Mouse (Mus musculus) limb, embryonic 15.5 days (tissue): ENCODE data around the gene Mpo. TPM values are rescaled to one million over a fixed set of nuclear protein-coding genes. Genes with fewer than 3 reads are reported as not detected.
A peak's percentile ranks its signal among the peaks of the same experiment; 100 is the strongest.

Experiments
- ATAC-seq: fragments of 200-750 bp; cut with Nextera tagmentation; 2 replicates; pipeline ENCODE4 v1.8.0; 2017; ENCODE audit warnings: low read depth, moderate TSS enrichment; ENCODE audit not compliant: insufficient number of reproducible peaks, low FRiP score, low TSS enrichment
- H3K27ac ChIP-seq: fragments of 300-500 bp; sonication (generic); 2 replicates; pipeline ENCODE4 v1.5.1; 2015; ENCODE audit warnings: moderate library complexity, mild to moderate bottlenecking, inconsistent platforms
- H3K27me3 ChIP-seq: fragments of 300-500 bp; sonication (generic); 2 replicates; pipeline ENCODE4 v1.6.1; 2015; ENCODE audit warnings: inconsistent platforms
- H3K36me3 ChIP-seq: fragments of 300-500 bp; sonication (generic); 2 replicates; pipeline ENCODE4 v1.6.1; 2015; ENCODE audit warnings: inconsistent platforms
- H3K4me1 ChIP-seq: fragments of 300-500 bp; sonication (generic); 2 replicates; pipeline ENCODE4 v1.6.1; 2015; ENCODE audit warnings: inconsistent platforms
- H3K4me2 ChIP-seq: fragments of 300-500 bp; sonication (generic); 2 replicates; pipeline ENCODE4 v1.6.1; 2015; ENCODE audit warnings: mild to moderate bottlenecking, inconsistent platforms
- H3K4me3 ChIP-seq: fragments of 300-500 bp; sonication (generic); 2 replicates; pipeline ENCODE4 v1.5.1; 2015; ENCODE audit warnings: mild to moderate bottlenecking, inconsistent platforms
- H3K9ac ChIP-seq: fragments of 300-500 bp; sonication (generic); 2 replicates; pipeline ENCODE4 v1.6.1; 2015; ENCODE audit warnings: inconsistent platforms
- H3K9me3 ChIP-seq: fragments of 300-500 bp; sonication (generic); 2 replicates; pipeline ENCODE4 v1.6.1; 2016; ENCODE audit warnings: inconsistent platforms
- WGBS: fragments of 180-500 bp; shearing (Covaris S2); methylation state at CpG from one replicate; pipeline ENCODE4 v1.1.7; 2015; 5-methylcytosine and 5-hydroxymethylcytosine counted together
- polyA plus RNA-seq: library from polyadenylated mRNA; unstranded; fragments of >200 nt; fragmentation: Nextera tagmentation; extraction: Ambion mirVana; gene quantifications from 2 replicates; pipeline ENCODE4 v1.2.1, GENCODE M21; 2015

Gene Mpo
- polyA plus RNA-seq, 1 experiment from 2014 or later: 1.5 TPM

- H3K36me3 ChIP-seq: no peaks in the 10 kb centered on the region
- H3K4me3 ChIP-seq: no peak overlapping the region
- no peaks in the 10 kb centered on the region for H3K9me3 ChIP-seq
- H3K27ac ChIP-seq: no peak overlapping the region
- H3K4me2 ChIP-seq: no peak overlapping the region
- no peak for ATAC-seq
- no peak overlapping the region for H3K9ac ChIP-seq
- 73% methylated on average over 4 of the region's 4 CpGs for WGBS
- peaks cover 54% of the 10 kb centered on the region for H3K27me3 ChIP-seq
- peaks cover 9% of the 10 kb centered on the region for H3K4me1 ChIP-seq
These were observed 34.3 kb upstream of the Mpo start for GRCm38 (mm10) chr11:87758957-87759608.

- peaks cover 59% of the 10 kb centered on the region for H3K27me3 ChIP-seq
- H3K4me3 ChIP-seq: no peak overlapping the region
- H3K36me3 ChIP-seq: no peaks in the 10 kb centered on the region
- 5% methylated on average over 3 of the region's 3 CpGs for WGBS
- ATAC-seq: no peak
- H3K9me3 ChIP-seq: no peaks in the 10 kb centered on the region
- H3K27ac ChIP-seq: no peak overlapping the region
- H3K9ac ChIP-seq: no peak overlapping the region
- H3K4me1 ChIP-seq: peaks cover 14% of the 10 kb centered on the region
- H3K4me2 ChIP-seq: no peak overlapping the region
These were observed 33.8 kb upstream of the Mpo start for GRCm38 (mm10) chr11:87759609-87760005.

DNA sequence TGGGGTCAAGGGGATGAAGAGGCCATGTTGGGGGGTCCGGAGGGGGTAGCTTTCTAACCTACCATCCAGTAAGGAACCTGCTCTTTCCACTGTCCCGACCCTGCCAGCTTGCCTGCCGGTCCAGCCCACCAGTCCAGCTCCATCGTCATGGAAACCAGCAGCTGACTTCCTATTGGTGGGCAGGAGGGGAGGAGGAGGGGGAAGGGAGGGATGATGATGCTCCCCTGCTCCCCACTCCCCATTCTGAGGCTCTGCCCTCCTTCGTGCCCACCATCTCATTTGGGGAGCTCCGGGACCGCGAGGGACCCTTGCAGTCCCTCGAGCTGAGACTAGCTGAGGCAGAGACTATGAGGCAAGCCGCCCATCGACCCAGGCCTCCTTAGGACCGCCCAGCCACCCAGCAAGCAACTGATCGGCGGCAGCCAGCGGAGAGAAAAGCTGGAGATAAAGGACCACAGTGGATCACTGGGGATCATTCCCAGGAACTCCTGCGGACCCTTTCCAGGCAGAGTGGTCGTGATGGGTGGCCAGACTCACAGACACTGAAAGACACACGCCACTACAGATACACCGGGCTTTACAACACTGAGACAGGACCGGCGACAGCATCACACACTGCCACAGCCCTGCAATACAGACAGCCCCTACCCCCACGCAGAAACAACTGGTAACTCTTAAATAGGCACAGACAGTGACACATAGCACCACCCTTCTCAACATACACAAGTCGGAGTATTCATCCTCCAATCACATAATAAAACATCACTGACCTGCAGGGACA lies 32.9 kb upstream of the Mpo start, which contains the start of gene Tspoap1:
TSS of gene Tspoap1 (plus strand) at position 241 of the 781 bp plus-strand sequence.
- no peak within 1 kb of the TSS for H3K9ac ChIP-seq
- H3K4me2 ChIP-seq: no peak within 1 kb of the TSS
- WGBS: 9% methylated on average over 23 of the region's 23 CpGs
- H3K4me1 ChIP-seq: peaks cover 15% of the 10 kb centered on the region
- no peaks in the 10 kb centered on the region for H3K9me3 ChIP-seq
- H3K4me3 ChIP-seq: no peak within 1 kb of the TSS
- H3K27me3 ChIP-seq: peaks cover 68% of the 10 kb centered on the region
- no peak within 1 kb of the TSS for H3K27ac ChIP-seq
- ATAC-seq: no peak
- H3K36me3 ChIP-seq: no peaks in the 10 kb centered on the region

DNA sequence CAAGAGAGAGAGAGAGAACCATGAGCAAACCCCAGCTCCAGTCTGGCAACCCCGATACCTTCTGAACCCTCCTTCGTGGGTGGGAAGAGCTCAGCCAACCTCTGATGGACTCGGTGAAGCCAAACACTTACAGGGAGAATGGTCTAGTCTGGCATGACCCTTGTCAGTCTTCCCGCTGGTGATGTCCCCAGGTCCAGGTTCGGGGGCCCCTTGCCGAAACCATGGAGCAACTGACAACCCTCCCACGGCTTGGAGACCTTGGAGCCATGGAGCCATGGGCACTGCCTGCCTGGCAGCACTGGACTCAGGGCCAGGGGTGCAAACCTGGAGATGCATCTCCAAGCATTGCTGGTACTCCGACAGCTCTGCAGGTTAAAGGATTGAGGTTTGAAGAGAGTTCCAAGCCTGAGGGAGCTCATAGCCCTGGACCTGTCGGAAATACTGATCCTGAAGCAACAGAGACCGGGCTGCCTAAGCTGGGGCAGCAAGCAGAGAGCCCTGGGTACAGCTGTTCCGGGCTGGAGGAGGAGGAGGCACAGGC lies 32.1 kb upstream of the Mpo start:
- Histone ChIP-seq H3K4me3 (no peak overlapping the region), H3K9me3 (no peaks in the 10 kb centered on the region), H3K4me2 (no peak overlapping the region), H3K27ac (no peak overlapping the region), H3K4me1 (peaks cover 15% of the 10 kb centered on the region), H3K9ac (no peak overlapping the region), H3K36me3 (no peaks in the 10 kb centered on the region), H3K27me3 (peaks cover 76% of the 10 kb centered on the region)
- ATAC-seq: no peak
- WGBS: 62% methylated on average over 11 of the region's 11 CpGs

DNA sequence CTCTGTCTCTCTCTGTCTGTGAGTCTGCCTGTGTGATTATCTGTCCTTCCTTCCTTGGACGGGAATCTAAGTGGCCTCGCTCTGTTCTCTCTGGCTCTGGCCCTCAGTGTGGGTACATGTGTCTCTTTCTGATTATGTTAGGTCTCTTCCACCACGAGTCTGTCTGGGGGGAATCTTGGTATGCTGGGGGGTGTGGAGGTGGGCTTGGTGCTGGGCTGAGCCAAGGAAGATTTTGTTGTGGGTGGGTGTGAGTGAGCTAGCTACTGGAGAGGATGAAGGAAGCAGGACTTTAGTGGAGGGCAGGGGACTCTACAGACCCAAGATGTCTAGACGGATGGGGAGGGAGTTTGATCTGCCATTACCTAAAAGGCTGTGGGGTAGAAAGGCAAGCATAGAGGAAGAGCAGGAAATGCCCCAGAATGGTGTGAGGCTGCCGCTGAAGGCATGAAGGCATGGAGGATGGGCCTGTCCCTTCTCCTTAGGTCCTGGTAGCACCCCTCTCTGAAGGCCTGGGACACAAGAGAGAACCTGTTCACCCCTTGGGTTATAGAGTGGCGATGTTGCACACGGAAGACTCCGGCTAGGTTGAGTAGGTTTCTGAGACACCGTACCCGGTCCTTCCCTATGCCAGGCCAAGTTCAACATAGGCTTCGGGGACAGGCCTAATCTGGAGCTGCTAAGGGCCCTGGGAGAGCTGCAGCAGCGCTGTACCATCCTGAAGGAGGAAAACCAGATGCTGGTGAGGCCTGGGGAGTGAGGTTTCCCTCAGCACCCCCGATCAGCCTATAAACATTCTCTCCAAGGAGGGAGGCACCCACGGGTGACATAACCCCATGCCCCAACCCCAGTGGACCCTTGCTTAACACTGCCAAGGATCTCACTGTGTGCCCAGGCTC lies 31.3 kb upstream of the Mpo start:
- Histone ChIP-seq H3K4me1 (peaks cover 15% of the 10 kb centered on the region), H3K27ac (no peak overlapping the region), H3K27me3 (peaks cover 84% of the 10 kb centered on the region), H3K4me2 (no peak overlapping the region), H3K9me3 (no peaks in the 10 kb centered on the region), H3K9ac (no peak overlapping the region), H3K4me3 (no peak overlapping the region), H3K36me3 (no peaks in the 10 kb centered on the region)
- 77% methylated on average over 14 of the region's 14 CpGs for WGBS
- no peak for ATAC-seq

GRCm38 (mm10) chr11:87762702-87763385 lies 30.5 kb upstream of the Mpo start:
- ATAC-seq: no peak
- Histone ChIP-seq H3K4me3 (no peak overlapping the region), H3K36me3 (no peaks in the 10 kb centered on the region), H3K27me3 (peaks cover 91% of the 10 kb centered on the region), H3K4me1 (peaks cover 15% of the 10 kb centered on the region), H3K9ac (no peak overlapping the region), H3K27ac (no peak overlapping the region), H3K4me2 (peak overlapping the region; percentile 93; the same call in 1 of the 2 replicates), H3K9me3 (no peaks in the 10 kb centered on the region)
- 44% methylated on average over 12 of the region's 12 CpGs for WGBS

GRCm38 (mm10) chr11:87763511-87763987 lies 29.8 kb upstream of the Mpo start:
- peak overlapping the region; percentile 93 for H3K4me2 ChIP-seq
- peak overlapping the region; percentile 45 for H3K4me3 ChIP-seq
- H3K27me3 ChIP-seq: peaks cover 87% of the 10 kb centered on the region
- no peak overlapping the region for H3K27ac ChIP-seq
- no peaks in the 10 kb centered on the region for H3K9me3 ChIP-seq
- no peak overlapping the region for H3K9ac ChIP-seq
- WGBS: 1% methylated on average over 17 of the region's 17 CpGs
- no peaks in the 10 kb centered on the region for H3K36me3 ChIP-seq
- H3K4me1 ChIP-seq: peaks cover 15% of the 10 kb centered on the region
- no peak for ATAC-seq

GRCm38 (mm10) chr11:87763988-87764876 lies 29.1 kb upstream of the Mpo start:
- H3K9me3 ChIP-seq: no peaks in the 10 kb centered on the region
- WGBS: 1% methylated on average over 65 of the region's 65 CpGs
- H3K36me3 ChIP-seq: no peaks in the 10 kb centered on the region
- H3K4me2 ChIP-seq: peak overlapping the region; percentile 93
- peak overlapping the region; percentile 40 for H3K9ac ChIP-seq
- H3K27ac ChIP-seq: no peak overlapping the region
- peaks cover 86% of the 10 kb centered on the region for H3K27me3 ChIP-seq
- H3K4me1 ChIP-seq: peaks cover 15% of the 10 kb centered on the region
- peak overlapping the region; percentile 45 for H3K4me3 ChIP-seq
- no peak for ATAC-seq

DNA sequence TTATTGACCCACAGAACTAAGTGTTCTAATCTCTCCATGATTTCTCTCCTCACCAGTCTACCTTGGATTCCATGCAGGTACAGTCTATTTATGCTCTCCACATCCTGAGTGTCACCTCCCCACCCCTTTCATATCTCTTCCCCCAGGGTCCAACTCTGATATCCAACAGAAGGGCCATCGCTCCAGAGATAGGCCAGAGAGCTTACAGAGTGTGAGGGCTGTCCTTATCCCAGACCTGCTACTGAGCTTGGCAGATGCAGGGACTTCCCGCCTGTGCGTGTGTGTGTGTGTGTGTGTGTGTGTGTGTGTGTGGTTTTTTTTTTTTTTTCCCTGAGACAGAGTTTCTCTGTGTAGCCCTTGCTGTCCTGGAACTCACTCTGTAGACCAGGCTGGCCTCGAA lies 24.6 kb upstream of the Mpo start:
- Histone ChIP-seq H3K9me3 (no peaks in the 10 kb centered on the region), H3K27me3 (peaks cover 41% of the 10 kb centered on the region), H3K4me1 (peaks cover 9% of the 10 kb centered on the region), H3K27ac (no peak overlapping the region), H3K36me3 (no peaks in the 10 kb centered on the region), H3K4me2 (no peak overlapping the region), H3K4me3 (no peak overlapping the region), H3K9ac (no peak overlapping the region)
- ATAC-seq: no peak
- 87% methylated on average over 4 of the region's 4 CpGs for WGBS

GRCm38 (mm10) chr11:87770989-87771388 lies 22.4 kb upstream of the Mpo start:
- Histone ChIP-seq H3K4me2 (no peak overlapping the region), H3K9me3 (no peaks in the 10 kb centered on the region), H3K36me3 (no peaks in the 10 kb centered on the region), H3K4me3 (no peak overlapping the region), H3K27ac (no peak overlapping the region), H3K27me3 (peaks cover 18% of the 10 kb centered on the region), H3K9ac (no peak overlapping the region), H3K4me1 (no peaks in the 10 kb centered on the region)
- 59% methylated on average over 3 of the region's 3 CpGs for WGBS
- ATAC-seq: no peak
